Mouse (Mus musculus): Measurements from ENCODE around the gene Papln. TPM values are rescaled to one million over a fixed set of nuclear protein-coding genes. Genes with fewer than 3 reads are reported as not detected.

The Papln gene
- total and polyA plus RNA-seq, 3 experiments: 4.9 to 8.7 (median 7.5) TPM

DNA sequence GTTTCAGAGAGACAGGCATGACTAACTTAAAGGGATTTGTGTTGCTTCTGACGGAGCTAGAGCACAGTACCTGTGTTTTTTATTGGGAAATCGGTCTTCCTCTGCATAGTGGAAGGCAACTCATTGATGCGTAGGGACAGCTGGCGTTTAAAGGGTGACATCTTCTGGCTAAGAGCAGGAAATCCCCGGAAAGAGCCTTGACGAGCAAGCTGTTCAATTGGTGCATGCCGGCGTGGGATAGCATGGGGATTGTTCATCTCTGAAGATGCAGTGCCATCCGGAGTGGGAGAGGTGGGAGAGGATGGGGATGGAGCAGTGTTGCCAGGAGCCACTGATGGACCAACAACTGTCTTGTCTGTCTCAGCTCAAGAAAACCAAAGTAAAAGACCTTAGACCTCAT is 37.5 kb downstream of the Papln start:
- intact Hi-C loops (cut with DNase I): no loop called here
- H3K4me3 ChIP-seq: no peak overlapping the region
- H3K9ac ChIP-seq (ENCODE audit: low read depth, low read length): no peak overlapping the region
- no peaks in the 10 kb centered on the region for H3K27me3 ChIP-seq (ENCODE audit: control insufficient read depth, insufficient read depth, low read length)
- no peak for TF ChIP-seq POLR2A (IDR thresholded peaks at IDR 0.05; ENCODE audit: insufficient read depth, low read depth, low read length)
- TF ChIP-seq CTCF (IDR thresholded peaks at IDR 0.05): no peak
- no peak for TF ChIP-seq EP300 (IDR thresholded peaks at IDR 0.05; ENCODE audit: insufficient read depth, low read depth, low read length)
- DNase-seq: no peak
- H3K4me1 ChIP-seq (ENCODE audit: control insufficient read depth, insufficient read depth, low read length): no peaks in the 10 kb centered on the region
- H3K36me3 ChIP-seq (ENCODE audit: control insufficient read depth, insufficient read depth, low read length): peaks cover 5% of the 10 kb centered on the region; the same call in 1 of the 2 replicates
- no peak overlapping the region for H3K27ac ChIP-seq
- 65% methylated on average over 9 of the region's 9 CpGs for WGBS
- no peaks in the 10 kb centered on the region for H3K79me2 ChIP-seq (replicated peaks; ENCODE audit: control insufficient read depth, insufficient read depth, low read length)

DNA sequence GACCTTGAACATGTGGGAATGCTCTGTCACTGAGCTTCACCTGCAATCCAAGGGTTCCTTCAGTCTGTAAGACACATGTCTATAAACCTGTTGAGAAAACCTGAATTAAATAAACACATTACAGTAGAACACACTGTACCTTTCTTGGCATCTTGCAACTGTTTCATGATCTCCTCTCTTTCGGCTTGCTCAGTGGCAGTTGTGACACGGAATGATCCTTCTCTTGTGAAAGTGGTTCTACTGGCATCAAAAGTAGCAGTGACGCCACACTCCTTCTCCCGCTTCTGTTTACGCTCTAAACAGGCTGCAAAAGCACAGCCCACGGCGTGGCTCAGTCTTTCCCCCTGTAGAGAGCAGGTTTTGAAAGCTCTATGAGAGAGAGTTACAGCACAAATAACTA is 40.2 kb downstream of the Papln start:
- no peak overlapping the region for H3K4me3 ChIP-seq
- H3K4me1 ChIP-seq (ENCODE audit: control insufficient read depth, insufficient read depth, low read length): no peaks in the 10 kb centered on the region
- no peak overlapping the region for H3K27ac ChIP-seq
- peaks cover 12% of the 10 kb centered on the region for H3K36me3 ChIP-seq (ENCODE audit: control insufficient read depth, insufficient read depth, low read length)
- no peak for DNase-seq
- no peaks in the 10 kb centered on the region for H3K79me2 ChIP-seq (replicated peaks; ENCODE audit: control insufficient read depth, insufficient read depth, low read length)
- no peak overlapping the region for H3K9ac ChIP-seq (ENCODE audit: low read depth, low read length)
- 94% methylated on average over 7 of the region's 7 CpGs for WGBS
- intact Hi-C loops (cut with DNase I): no loop called here
- no peaks in the 10 kb centered on the region for H3K27me3 ChIP-seq (ENCODE audit: control insufficient read depth, insufficient read depth, low read length)
- no peak for TF ChIP-seq CTCF (IDR thresholded peaks at IDR 0.05)

DNA sequence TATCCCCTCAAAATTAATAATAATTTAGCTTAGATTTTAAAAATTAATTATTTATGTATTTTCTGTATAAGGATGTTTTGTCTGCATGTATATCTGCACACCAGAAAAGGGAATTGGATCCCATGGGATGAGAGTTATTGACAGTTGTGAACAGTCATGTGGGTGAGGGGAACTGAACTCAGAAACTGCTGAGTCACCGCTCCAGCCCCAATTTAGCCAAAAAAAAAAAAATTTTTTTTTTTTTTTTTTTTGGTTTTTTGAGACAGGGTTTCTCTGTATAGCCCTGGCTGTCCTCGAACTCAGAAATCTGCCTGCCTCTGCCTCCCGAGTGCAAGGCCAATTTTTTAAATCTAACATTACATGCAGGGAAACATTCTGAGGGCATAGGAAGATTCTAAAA is 48.5 kb downstream of the Papln start:
- peaks cover 6% of the 10 kb centered on the region for H3K36me3 ChIP-seq (ENCODE audit: control insufficient read depth, insufficient read depth, low read length)
- H3K27ac ChIP-seq: no peak overlapping the region
- WGBS: 86% methylated on average over 3 of the region's 3 CpGs
- H3K79me2 ChIP-seq (replicated peaks; ENCODE audit: control insufficient read depth, insufficient read depth, low read length): no peaks in the 10 kb centered on the region
- TF ChIP-seq CTCF (IDR thresholded peaks at IDR 0.05) (no peak), POLR2A (IDR thresholded peaks at IDR 0.05; ENCODE audit: insufficient read depth, low read depth, low read length) (no peak), EP300 (IDR thresholded peaks at IDR 0.05; ENCODE audit: insufficient read depth, low read depth, low read length) (no peak)
- H3K4me3 ChIP-seq: no peak overlapping the region
- intact Hi-C loops (cut with DNase I): no loop called here
- H3K4me1 ChIP-seq (ENCODE audit: control insufficient read depth, insufficient read depth, low read length): no peaks in the 10 kb centered on the region
- no peaks in the 10 kb centered on the region for H3K27me3 ChIP-seq (ENCODE audit: control insufficient read depth, insufficient read depth, low read length)
- DNase-seq: no peak
- H3K9ac ChIP-seq (ENCODE audit: low read depth, low read length): no peak overlapping the region

DNA sequence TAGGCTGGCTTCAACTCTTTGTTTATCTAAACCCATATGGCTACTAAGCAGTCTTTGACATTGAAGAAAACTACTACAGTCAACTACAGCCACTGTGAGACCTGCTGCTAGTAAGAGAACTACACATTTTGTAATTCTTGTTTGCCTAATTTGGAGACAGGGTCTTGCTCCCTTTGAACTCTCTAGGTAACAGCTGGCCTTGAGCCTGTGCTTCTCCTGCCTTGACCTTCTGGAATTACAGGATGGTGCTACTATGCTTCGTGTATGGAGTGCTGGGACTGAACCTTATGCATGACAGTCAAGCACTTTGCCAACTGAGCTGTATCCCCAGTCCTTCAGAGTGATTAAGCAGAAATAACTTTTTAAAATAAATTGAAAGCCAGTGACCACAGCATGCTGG is 53.2 kb downstream of the Papln start:
- intact Hi-C loops (cut with DNase I): no loop called here
- no peak for DNase-seq
- Histone ChIP-seq H3K79me2 (replicated peaks; ENCODE audit: control insufficient read depth, insufficient read depth, low read length) (no peaks in the 10 kb centered on the region), H3K36me3 (ENCODE audit: control insufficient read depth, insufficient read depth, low read length) (peaks cover 2% of the 10 kb centered on the region; the same call in 1 of the 2 replicates), H3K27me3 (ENCODE audit: control insufficient read depth, insufficient read depth, low read length) (no peaks in the 10 kb centered on the region), H3K27ac (no peak overlapping the region), H3K4me1 (ENCODE audit: control insufficient read depth, insufficient read depth, low read length) (no peaks in the 10 kb centered on the region), H3K9ac (ENCODE audit: low read depth, low read length) (no peak overlapping the region), H3K4me3 (no peak overlapping the region)
- WGBS: 69% methylated on average over 1 of the region's 1 CpGs
- TF ChIP-seq CTCF (IDR thresholded peaks at IDR 0.05) (no peak), EP300 (IDR thresholded peaks at IDR 0.05; ENCODE audit: insufficient read depth, low read depth, low read length) (no peak), POLR2A (IDR thresholded peaks at IDR 0.05; ENCODE audit: insufficient read depth, low read depth, low read length) (no peak)

DNA sequence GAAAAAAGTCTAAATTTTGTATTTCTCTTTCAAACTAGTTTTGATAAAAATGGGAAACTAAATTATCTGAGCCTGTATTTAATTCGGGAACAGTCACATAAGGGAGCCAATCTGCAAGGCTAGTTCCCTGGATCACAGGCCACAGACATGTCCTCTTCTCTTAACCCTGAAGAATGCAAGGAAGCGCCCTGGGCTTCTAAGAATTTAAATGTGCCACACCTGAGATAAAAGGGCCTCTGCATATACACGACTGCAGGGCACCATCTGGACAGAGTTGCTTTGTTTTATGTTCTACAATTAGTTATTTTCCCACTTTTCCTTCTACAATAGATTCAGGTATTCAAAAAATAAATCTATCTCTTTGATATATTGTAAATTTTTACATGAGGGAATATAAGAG is 67.0 kb downstream of the Papln start:
- Histone ChIP-seq H3K36me3 (ENCODE audit: control insufficient read depth, insufficient read depth, low read length) (no peaks in the 10 kb centered on the region), H3K79me2 (replicated peaks; ENCODE audit: control insufficient read depth, insufficient read depth, low read length) (no peaks in the 10 kb centered on the region), H3K27me3 (ENCODE audit: control insufficient read depth, insufficient read depth, low read length) (no peaks in the 10 kb centered on the region), H3K27ac (no peak overlapping the region), H3K9ac (ENCODE audit: low read depth, low read length) (no peak overlapping the region), H3K4me3 (no peak overlapping the region), H3K4me1 (ENCODE audit: control insufficient read depth, insufficient read depth, low read length) (no peaks in the 10 kb centered on the region)
- TF ChIP-seq POLR2A (IDR thresholded peaks at IDR 0.05; ENCODE audit: insufficient read depth, low read depth, low read length) (no peak), CTCF (IDR thresholded peaks at IDR 0.05) (no peak), EP300 (IDR thresholded peaks at IDR 0.05; ENCODE audit: insufficient read depth, low read depth, low read length) (no peak)
- DNase-seq: no peak
- WGBS: 82% methylated on average over 3 of the region's 3 CpGs
- intact Hi-C loops (cut with DNase I): no loop called here

DNA sequence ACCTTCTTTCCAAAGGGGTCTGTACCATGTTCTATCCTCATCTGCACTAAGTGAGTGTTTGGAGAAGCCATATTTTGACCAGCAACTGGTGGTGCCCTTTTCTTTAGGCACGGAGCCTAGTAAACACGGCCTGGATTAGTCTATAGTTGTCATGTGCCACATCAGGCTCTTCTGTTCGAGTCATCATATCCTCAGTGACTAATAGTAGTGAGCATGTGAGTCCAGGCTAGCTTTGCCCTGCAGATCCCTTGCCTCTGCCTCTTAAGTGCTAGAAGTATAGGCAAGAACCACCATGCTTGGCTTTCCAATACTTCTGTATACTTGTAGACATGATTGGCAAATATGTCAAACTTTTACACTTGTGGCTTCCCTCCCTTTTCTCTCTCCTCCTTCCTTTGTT is 70.5 kb downstream of the Papln start:
- no peak overlapping the region for H3K4me3 ChIP-seq
- intact Hi-C loops (cut with DNase I): no loop called here

More for the DNA sequence above, 70.5 kb downstream of the Papln start:
- 95% methylated on average over 3 of the region's 3 CpGs for WGBS
- H3K27me3 ChIP-seq (ENCODE audit: control insufficient read depth, insufficient read depth, low read length): no peaks in the 10 kb centered on the region
- DNase-seq: no peak
- TF ChIP-seq EP300 (IDR thresholded peaks at IDR 0.05; ENCODE audit: insufficient read depth, low read depth, low read length) (no peak), CTCF (IDR thresholded peaks at IDR 0.05) (no peak), POLR2A (IDR thresholded peaks at IDR 0.05; ENCODE audit: insufficient read depth, low read depth, low read length) (no peak)
- no peaks in the 10 kb centered on the region; the same call in 1 of the 2 replicates for H3K4me1 ChIP-seq (ENCODE audit: control insufficient read depth, insufficient read depth, low read length)
- no peaks in the 10 kb centered on the region for H3K79me2 ChIP-seq (replicated peaks; ENCODE audit: control insufficient read depth, insufficient read depth, low read length)
- no peak overlapping the region for H3K9ac ChIP-seq (ENCODE audit: low read depth, low read length)
- H3K36me3 ChIP-seq (ENCODE audit: control insufficient read depth, insufficient read depth, low read length): no peaks in the 10 kb centered on the region
- no peak overlapping the region for H3K27ac ChIP-seq

Measured in heart, adult 2 months (tissue).